Mouse (Mus musculus) heart, embryonic 11.5 days (tissue): ENCODE results near the gene Gps1. TPM values are rescaled to one million over a fixed set of nuclear protein-coding genes. Genes with fewer than 3 reads are reported as not detected.

ENCODE experiments used
- ATAC-seq: fragments of 200-750 bp; cut with Nextera tagmentation; replicated peaks from 2 replicates; pipeline ENCODE4 v1.8.0; 2017; ENCODE audit warnings: moderate library complexity; ENCODE audit not compliant: insufficient number of reproducible peaks, low FRiP score, low TSS enrichment
- H3K27ac ChIP-seq: fragments of 300-500 bp; sonication (generic); 2 replicates; pipeline ENCODE4 v1.5.1; 2014; ENCODE audit warnings: mild to moderate bottlenecking, low read depth, low read length
- H3K27me3 ChIP-seq: fragments of 300-500 bp; sonication (generic); 2 replicates; pipeline ENCODE4 v1.6.1; 2014; ENCODE audit warnings: mild to moderate bottlenecking, low read length, mixed read lengths; ENCODE audit not compliant: control insufficient read depth, insufficient read depth
- H3K36me3 ChIP-seq: fragments of 300-500 bp; sonication (generic); 2 replicates; pipeline ENCODE4 v1.6.1; 2014; ENCODE audit warnings: mild to moderate bottlenecking, low read length, moderate library complexity, mixed read lengths; ENCODE audit not compliant: control insufficient read depth, insufficient read depth
- H3K4me1 ChIP-seq: fragments of 300-500 bp; sonication (generic); 2 replicates; pipeline ENCODE4 v1.6.1; 2014; ENCODE audit warnings: low read length; ENCODE audit not compliant: control insufficient read depth, insufficient read depth
- H3K4me2 ChIP-seq: fragments of 300-500 bp; sonication (generic); 2 replicates; pipeline ENCODE4 v1.6.1; 2014; ENCODE audit warnings: mild to moderate bottlenecking, moderate library complexity
- H3K4me3 ChIP-seq: fragments of 300-500 bp; sonication (generic); 2 replicates; pipeline ENCODE4 v1.5.1; 2014; ENCODE audit warnings: low read depth, low read length
- H3K9ac ChIP-seq: fragments of 300-500 bp; sonication (generic); 2 replicates; pipeline ENCODE4 v1.6.1; 2014; ENCODE audit warnings: mild to moderate bottlenecking, low read depth, low read length, moderate library complexity
- H3K9me3 ChIP-seq: fragments of 300-500 bp; sonication (generic); replicated peaks from 2 replicates; pipeline ENCODE4 v1.6.1; 2016; ENCODE audit warnings: low read length; ENCODE audit not compliant: control insufficient read depth
- WGBS: fragments of 180-500 bp; shearing (Covaris S2); extraction: QIAGEN DNeasy Blood & Tissue Kit; methylation state at CpG from one replicate; pipeline ENCODE4 v1.1.7; 2014; ENCODE audit not compliant: insufficient replicate concordance; 5-methylcytosine and 5-hydroxymethylcytosine counted together
- polyA plus RNA-seq: library from polyadenylated mRNA; unstranded; fragments of >200 nt; fragmentation: Nextera tagmentation; extraction: Ambion mirVana; gene quantifications from 2 replicates; pipeline ENCODE4 v1.2.1, GENCODE M21; 2014

Gene Gps1
- polyA plus RNA-seq, 1 experiment from 2014 or later, result 166 TPM

DNA sequence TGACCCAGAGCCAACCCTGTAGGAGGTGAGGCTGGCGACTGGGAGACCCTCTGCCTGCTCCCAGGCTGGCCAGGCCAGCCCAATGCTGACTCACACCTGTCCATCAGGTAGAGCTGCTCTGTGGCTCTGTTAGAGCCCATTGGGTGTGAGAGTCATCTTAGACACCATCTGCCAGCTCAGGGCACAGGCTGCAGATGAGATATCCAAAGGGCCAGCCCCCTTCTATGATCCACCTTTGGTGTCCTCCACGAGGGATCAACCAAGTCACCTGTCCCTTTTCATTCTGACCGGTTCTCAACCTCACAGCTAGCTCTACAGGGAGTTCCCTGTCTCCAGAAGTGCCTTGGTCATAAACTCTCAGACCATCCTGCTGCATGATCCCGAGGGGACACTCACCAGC is 38.2 kb downstream of the Gps1 start:
- Histone ChIP-seq H3K9ac (peak overlapping the region; percentile 88), H3K4me1 (peaks cover 36% of the 10 kb centered on the region), H3K9me3 (no peaks in the 10 kb centered on the region), H3K4me3 (peak overlapping the region; percentile 63), H3K36me3 (peaks cover 32% of the 10 kb centered on the region), H3K27me3 (no peaks in the 10 kb centered on the region), H3K4me2 (peak overlapping the region; percentile 96), H3K27ac (no peak overlapping the region)
- WGBS, result 56% methylated on average over 4 of the region's 4 CpGs
- ATAC-seq, result no peak

GRCm38 (mm10) chr11:120822831-120823550 is 38.9 kb downstream of the Gps1 start:
- ATAC-seq, result no peak
- peak overlapping the region; percentile 88 for H3K9ac ChIP-seq
- H3K4me1 ChIP-seq, result peaks cover 38% of the 10 kb centered on the region
- H3K9me3 ChIP-seq, result no peaks in the 10 kb centered on the region
- H3K27ac ChIP-seq, result peak overlapping the region; percentile 96
- 1% methylated on average over 14 of the region's 14 CpGs for WGBS
- H3K36me3 ChIP-seq, result peaks cover 26% of the 10 kb centered on the region
- H3K4me2 ChIP-seq, result peak overlapping the region; percentile 96
- H3K4me3 ChIP-seq, result peak overlapping the region; percentile 63
- no peaks in the 10 kb centered on the region for H3K27me3 ChIP-seq

DNA sequence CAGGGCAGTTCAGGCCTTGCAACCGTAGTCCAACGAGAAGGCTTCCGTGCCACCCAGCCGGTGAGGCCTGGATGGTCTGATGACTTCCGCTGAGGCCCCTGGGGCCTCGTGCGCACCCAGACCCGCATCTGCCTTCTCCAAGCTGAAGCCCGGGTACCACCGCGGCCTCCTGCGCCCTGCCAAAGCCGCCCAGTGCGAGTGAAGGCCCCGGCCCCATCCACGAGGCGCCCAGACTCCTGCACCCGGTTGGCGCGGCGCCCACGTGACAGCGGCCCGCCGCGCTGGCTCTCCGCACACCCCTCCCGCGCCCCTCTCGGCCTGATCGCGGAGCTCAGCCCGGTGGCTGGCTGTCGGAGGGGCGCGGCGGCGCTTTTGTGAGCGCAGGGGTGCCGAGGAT is 39.5 kb downstream of the Gps1 start:
- H3K27me3 ChIP-seq, result no peaks in the 10 kb centered on the region
- peaks cover 22% of the 10 kb centered on the region for H3K36me3 ChIP-seq
- peaks cover 39% of the 10 kb centered on the region for H3K4me1 ChIP-seq
- peak overlapping the region; percentile 63 for H3K4me3 ChIP-seq
- H3K4me2 ChIP-seq, result peak overlapping the region; percentile 96
- WGBS, result under 1% methylated on average over 40 of the region's 40 CpGs
- peak overlapping the region; percentile 96 for H3K27ac ChIP-seq
- peak overlapping the region; percentile 88 for H3K9ac ChIP-seq
- peak; percentile 50 for ATAC-seq
- H3K9me3 ChIP-seq, result no peaks in the 10 kb centered on the region

DNA sequence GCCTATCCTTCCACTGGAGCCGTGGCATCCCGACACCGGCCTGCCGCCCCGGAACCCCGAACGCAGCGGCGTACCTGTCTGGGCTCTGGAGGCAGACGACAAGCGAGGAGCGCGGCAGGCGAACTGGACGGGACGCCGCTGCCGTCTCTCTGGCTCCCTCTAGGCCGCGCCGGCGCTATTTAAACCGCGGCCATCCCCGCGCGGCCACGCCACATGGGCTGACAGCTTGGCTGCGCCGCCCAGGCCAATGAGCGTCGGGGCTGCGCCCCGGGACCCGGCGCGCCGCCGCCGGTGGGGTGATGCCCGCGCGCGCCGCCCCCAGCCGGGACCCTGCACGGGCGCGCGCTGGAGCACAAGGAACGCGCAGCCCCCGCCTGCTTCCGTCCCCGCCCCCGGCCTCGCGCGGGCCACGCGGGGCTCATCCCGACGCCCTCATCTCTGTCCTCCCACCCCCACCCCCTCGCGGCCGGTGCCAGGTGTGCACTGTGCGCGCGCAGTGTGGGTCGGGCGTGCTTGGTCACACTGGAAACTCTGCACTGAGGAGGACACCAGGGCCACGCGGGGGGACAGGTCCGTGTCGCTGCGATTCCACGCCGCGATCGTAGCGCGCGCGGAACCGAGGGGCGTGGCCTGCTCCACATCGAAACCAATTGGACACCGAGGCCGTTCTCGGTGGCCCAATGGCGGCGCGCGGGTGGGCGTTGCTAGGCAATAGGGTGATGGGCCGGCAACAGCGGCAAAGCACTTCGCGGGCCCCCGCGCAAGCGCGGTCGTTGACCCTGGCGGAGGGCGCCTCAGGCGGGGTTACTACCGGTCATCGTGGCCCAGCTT is 40.1 kb downstream of the Gps1 start, which contains the start of gene Fasn:
Gene Fasn, minus strand, starts transcription at position 592 of the 831 bp plus-strand sequence.
- WGBS, result under 1% methylated on average over 100 of the region's 109 CpGs
- Histone ChIP-seq H3K4me1 (peaks cover 39% of the 10 kb centered on the region), H3K27me3 (no peaks in the 10 kb centered on the region), H3K9me3 (no peaks in the 10 kb centered on the region), H3K4me3 (peak within 1 kb of the TSS; percentile 63), H3K27ac (peak within 1 kb of the TSS; percentile 96), H3K9ac (peak within 1 kb of the TSS; percentile 88), H3K36me3 (peaks cover 15% of the 10 kb centered on the region), H3K4me2 (peak within 1 kb of the TSS; percentile 96)
- peak; percentile 87 for ATAC-seq

GRCm38 (mm10) chr11:120824787-120825288 is 40.8 kb downstream of the Gps1 start:
- Histone ChIP-seq H3K27me3 (no peaks in the 10 kb centered on the region), H3K4me1 (peaks cover 39% of the 10 kb centered on the region), H3K4me2 (peak overlapping the region; percentile 96), H3K9ac (peak overlapping the region; percentile 88), H3K27ac (peak overlapping the region; percentile 96), H3K9me3 (no peaks in the 10 kb centered on the region), H3K36me3 (peaks cover 10% of the 10 kb centered on the region; the same call in 1 of the 2 replicates), H3K4me3 (peak overlapping the region; percentile 63)
- ATAC-seq, result no peak
- 0% methylated on average over 21 of the region's 21 CpGs for WGBS

DNA sequence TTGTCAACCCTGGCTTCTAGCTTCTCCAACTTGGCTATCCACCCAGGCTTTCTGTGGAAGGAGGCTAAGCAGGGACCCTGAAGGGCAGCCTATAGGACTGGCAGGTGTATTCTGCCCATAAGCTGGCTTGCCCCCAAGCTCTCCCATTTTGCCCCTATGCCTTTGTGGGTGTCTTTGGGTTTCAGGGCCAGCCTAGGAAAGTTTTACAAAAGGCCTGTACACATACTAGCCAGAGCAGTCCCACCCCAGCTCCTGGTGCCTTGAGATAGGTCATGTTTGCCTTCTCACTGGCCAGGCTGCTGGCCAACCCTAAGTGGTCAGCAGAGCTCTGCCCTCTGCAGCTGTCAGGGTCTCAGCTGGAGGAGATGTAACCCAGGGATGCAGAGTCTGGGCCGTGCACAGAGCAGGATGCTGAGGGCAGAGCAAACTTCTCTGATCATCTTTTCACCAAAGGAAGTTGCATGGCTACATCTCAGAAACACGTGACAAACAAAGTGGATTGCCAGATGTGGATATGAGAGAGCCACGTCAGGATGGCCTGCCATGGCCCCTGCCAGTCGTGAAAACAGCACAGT is 41.3 kb downstream of the Gps1 start:
- Histone ChIP-seq H3K9ac (peak overlapping the region; percentile 88), H3K27ac (peak overlapping the region; percentile 96), H3K4me1 (peaks cover 39% of the 10 kb centered on the region), H3K36me3 (peaks cover 7% of the 10 kb centered on the region; the same call in 1 of the 2 replicates), H3K4me3 (peak overlapping the region; percentile 63), H3K4me2 (peak overlapping the region; percentile 96), H3K27me3 (no peaks in the 10 kb centered on the region), H3K9me3 (no peaks in the 10 kb centered on the region)
- 44% methylated on average over 4 of the region's 4 CpGs for WGBS
- ATAC-seq, result no peak

- Histone ChIP-seq H3K4me3 (no peak overlapping the region), H3K4me2 (no peak overlapping the region), H3K36me3 (peaks cover 3% of the 10 kb centered on the region; the same call in 1 of the 2 replicates), H3K27ac (peak overlapping the region; percentile 96; the same call in 1 of the 2 replicates), H3K4me1 (peaks cover 34% of the 10 kb centered on the region), H3K9me3 (no peaks in the 10 kb centered on the region), H3K9ac (0 out of 2 replicates have a peak overlapping the region, but pooled peaks have one; percentile 88), H3K27me3 (no peaks in the 10 kb centered on the region)
- ATAC-seq, result no peak
- 79% methylated on average over 8 of the region's 8 CpGs for WGBS
Measured at GRCm38 (mm10) chr11:120826016-120826953, 42.2 kb downstream of the Gps1 start.
